Mouse (Mus musculus): ENCODE measurements around the gene Ift122.

Ift122 gene

GRCm38 (mm10) chr6:115853091-115853813, at the start of gene Ift122, which contains the start of gene Mbd4:
Gene Ift122, plus strand, starts transcription at chr6:115853470.
Gene Mbd4, minus strand, starts transcription at chr6:115853371.
- peak; percentile 100 for DNase-seq (ENCODE audit: extremely low spot score, low read depth, low spot score)

- DNase-seq (ENCODE audit: extremely low spot score, low read depth, low spot score), result no peak
These were observed 49.5 kb upstream of the Ift122 start for GRCm38 (mm10) chr6:115803541-115804382.

- no peak for DNase-seq (ENCODE audit: extremely low spot score, low read depth, low spot score)
These were observed 48.7 kb upstream of the Ift122 start for GRCm38 (mm10) chr6:115804432-115805192.

GRCm38 (mm10) chr6:115807464-115808195, 45.6 kb upstream of the Ift122 start:
- DNase-seq (ENCODE audit: extremely low spot score, low read depth, low spot score), result no peak

- no peak for DNase-seq (ENCODE audit: extremely low spot score, low read depth, low spot score)
These were observed 45.1 kb upstream of the Ift122 start for GRCm38 (mm10) chr6:115808196-115808487.

GRCm38 (mm10) chr6:115808488-115809231, 44.6 kb upstream of the Ift122 start, which contains the start of gene Rpl32:
Gene Rpl32, minus strand, starts transcription at chr6:115808747.
- peak; percentile 98 for DNase-seq (ENCODE audit: extremely low spot score, low read depth, low spot score)

DNA sequence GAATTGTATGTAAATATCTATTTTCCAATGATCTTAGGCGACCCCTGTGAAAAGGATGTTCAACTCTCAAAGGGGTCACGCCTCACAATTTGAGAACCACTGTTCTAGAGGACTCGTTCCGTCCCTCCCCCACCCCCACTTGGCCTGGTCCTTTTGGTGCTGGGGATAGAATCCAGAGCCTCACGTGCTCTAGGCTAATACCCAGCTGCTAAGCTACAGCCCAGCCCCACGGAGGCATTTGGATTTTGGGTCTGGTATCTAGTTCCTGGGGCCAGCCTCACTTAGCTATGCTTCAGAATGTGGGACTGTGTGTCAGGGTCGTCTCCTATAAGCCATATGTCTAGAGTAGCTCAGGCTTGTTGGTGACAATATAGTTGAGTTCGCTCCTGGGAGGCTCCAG, 41.7 kb upstream of the Ift122 start:
- no peak for DNase-seq (ENCODE audit: extremely low spot score, low read depth, low spot score)

DNA sequence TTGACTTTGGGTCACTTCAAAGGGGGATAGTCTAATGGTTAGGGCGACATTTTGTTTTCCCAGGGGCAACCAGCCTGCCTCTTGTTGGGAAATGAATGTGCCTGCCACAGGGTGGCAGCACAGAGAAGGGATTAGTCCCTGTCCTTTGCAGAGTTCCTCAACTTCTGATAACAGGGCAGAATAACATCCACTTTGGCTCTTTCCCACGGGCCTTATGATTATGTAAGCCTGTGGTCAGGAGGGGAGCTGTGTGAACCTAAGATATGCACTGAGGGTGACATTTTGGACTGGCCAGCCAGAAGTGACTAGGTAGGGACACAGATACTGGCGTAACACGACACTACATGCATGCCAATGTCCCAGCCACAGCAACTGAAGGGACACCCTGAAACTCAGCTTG, 39.2 kb upstream of the Ift122 start:
- DNase-seq (ENCODE audit: extremely low spot score, low read depth, low spot score), result no peak

DNA sequence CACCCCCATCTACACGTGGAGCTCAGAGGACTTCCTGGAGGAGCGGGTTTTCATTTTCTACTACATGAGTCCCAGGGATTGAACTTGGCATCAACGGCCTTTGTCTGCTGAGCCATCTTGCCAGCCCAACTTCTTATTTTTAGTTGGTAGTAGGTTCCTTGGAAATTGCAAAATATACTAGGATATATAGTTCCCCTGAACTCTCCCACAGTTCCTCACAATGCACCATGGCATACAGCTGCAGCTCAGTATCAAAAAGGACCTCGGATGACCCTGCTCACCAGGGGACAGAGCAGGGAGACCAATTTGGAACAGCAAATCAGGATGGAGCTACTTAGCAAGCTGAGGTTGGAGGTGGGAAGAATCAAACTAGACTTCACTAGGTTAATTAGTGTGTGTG, 38.2 kb upstream of the Ift122 start:
- no peak for DNase-seq (ENCODE audit: extremely low spot score, low read depth, low spot score)

DNA sequence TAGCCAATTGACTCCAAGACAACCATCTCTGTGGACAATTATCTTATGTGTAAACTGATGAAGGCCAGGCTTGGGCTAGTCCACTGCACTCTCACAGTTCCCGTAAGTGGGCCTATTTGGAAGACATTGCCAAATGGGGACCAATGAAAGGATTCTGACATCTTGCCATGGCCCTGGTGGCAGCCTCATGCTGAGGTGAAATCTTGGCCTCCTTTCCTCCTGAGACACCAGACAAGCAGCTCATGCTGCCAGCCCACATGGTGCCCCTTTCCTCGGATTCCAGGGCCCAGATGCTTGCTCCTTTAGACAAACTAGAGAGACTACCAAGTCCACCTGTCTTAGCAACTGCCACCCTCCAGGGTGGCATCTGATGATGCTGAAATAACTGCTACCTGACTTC, 35.1 kb upstream of the Ift122 start:
- DNase-seq (ENCODE audit: extremely low spot score, low read depth, low spot score), result no peak

DNA sequence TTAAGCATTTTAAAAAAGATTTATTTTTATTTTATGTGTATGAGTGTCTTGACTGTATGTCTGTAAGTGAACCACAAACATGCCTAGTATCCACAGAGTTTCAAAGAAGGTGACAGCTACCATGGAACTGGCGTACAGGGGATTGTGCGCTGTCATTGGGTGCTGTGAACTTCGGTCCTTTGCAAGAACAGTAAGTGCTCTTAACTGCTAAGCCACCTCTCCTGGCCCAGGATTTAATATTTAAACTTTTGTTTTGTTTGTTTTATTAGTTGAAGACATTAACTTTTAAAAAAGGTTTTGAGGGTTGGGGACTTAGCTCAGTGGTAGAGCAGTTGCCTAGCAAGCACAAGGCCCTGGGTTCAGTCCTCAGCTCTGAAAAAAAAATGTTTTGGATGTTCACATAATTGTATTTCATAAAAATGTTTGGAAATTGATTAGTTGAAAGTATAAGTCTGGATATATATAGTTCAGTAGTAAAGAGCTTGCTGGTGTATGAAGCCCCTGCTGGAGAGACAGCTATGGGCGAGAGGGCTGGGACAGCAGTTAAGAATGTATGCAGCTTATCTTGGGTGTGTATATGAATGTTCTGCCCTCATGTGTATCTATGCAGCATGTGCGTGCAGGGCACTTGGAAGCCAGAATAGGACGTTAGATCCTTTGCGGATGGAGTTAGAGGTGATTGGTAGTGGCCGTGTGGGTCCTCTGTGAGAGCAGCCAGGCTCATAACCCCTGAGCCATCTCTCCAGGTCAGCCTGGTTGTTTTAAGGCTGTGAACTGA, 31.9 kb upstream of the Ift122 start:
- DNase-seq (ENCODE audit: extremely low spot score, low read depth, low spot score), result no peak

DNA sequence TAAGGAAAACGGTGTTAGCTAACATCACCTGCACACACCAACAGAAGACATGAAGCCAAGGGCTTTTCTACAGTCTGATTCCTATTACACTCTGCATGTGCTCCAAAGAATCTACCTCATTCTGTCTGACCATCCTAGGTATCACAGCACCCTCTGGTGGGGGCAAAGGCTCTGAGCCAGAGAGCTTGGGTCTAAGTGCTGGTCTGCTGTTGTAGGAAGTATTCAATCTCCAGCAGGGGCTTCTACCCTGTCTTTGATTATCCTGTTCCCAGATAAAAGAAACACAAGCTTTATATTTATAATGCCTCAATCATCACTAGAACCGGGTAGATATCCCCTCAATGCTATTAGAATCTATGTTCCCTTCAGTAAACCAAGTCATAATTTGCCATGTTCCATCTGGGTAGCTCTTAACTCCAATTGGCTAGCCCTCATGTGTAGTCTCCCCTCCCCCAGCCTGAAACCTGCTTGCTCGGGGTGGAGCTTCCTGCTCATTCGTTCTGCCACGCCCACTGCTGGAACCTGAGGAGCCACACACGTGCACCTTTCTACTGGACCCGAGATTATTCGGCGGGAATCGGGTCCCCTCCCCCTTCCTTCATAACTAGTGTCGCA, 29.3 kb upstream of the Ift122 start:
- peak; percentile 60 for DNase-seq (ENCODE audit: extremely low spot score, low read depth, low spot score)

- DNase-seq (ENCODE audit: extremely low spot score, low read depth, low spot score), result no peak
These were observed 22.3 kb upstream of the Ift122 start for GRCm38 (mm10) chr6:115830779-115831601.

DNA sequence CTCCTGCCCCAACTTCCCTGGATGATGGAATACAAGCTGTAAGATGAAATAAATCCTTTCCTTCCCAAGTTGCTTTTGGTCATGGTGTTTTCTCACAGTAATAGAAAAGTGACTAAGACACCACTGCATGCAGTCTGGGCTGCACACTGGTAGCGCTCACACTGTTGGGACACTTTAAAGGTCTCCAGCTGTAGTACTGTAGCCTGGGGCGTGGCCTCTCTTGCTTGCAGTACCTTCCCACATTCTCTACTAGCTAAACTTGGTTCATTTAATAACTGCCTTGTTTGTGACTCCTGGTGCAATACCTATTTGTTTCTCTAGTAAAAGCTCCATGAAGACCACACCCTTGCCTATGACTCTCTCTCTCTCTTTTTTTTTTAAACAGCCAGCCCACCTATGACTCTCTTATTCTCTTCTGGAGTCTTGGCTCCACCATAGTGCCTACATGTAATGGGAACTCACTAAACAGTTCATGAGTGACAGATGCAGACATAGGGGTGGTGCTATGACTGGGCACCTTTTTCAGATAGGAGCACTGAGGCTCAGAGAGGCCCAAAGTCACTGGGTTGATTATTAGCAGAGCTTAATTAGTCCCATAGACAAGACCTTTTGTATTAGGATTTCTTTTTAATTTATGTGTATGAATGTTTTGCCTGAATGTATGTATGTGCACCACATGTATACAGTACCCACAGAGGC, 21.0 kb upstream of the Ift122 start:
- no peak for DNase-seq (ENCODE audit: extremely low spot score, low read depth, low spot score)

- DNase-seq (ENCODE audit: extremely low spot score, low read depth, low spot score), result no peak
These were observed 19.4 kb upstream of the Ift122 start for GRCm38 (mm10) chr6:115833861-115834260.

- no peak for DNase-seq (ENCODE audit: extremely low spot score, low read depth, low spot score)
These were observed 15.1 kb upstream of the Ift122 start, which contains the start of gene Efcab12 for GRCm38 (mm10) chr6:115838161-115838597. Gene Efcab12, minus strand, starts transcription at chr6:115838412.

DNA sequence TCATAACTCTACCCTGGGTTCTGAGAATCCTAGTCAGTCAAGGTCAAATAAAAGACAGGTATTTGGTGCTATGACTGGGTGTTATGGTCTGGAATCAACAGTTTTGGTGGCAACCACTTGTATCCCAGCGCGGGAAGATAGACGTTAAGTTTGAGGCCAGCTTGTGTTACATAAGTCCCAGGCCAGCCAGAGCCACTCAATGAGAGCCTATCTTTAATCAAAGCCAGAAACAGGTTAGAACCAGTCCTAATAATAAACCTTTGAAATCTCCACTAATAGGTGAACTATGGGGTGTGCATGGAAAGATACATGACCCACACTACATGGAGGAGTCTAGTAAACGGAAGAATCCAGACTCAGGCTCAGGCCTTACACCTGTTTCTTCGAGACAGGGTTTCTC, 14.5 kb upstream of the Ift122 start:
- no peak for DNase-seq (ENCODE audit: extremely low spot score, low read depth, low spot score)

Measured in hindlimb bud, embryonic 11.5 days (tissue).